Mouse (Mus musculus) testis, postnatal 10 days (tissue): ENCODE results near the gene 4931406C07Rik.
A peak's percentile ranks its signal among the peaks of the same experiment; 100 is the strongest.

Source experiments
- DNase-seq: peaks from one replicate; pipeline ENCODE4 v3.0.0; 2021; ENCODE audit warnings: low spot score

4931406C07Rik gene

DNA sequence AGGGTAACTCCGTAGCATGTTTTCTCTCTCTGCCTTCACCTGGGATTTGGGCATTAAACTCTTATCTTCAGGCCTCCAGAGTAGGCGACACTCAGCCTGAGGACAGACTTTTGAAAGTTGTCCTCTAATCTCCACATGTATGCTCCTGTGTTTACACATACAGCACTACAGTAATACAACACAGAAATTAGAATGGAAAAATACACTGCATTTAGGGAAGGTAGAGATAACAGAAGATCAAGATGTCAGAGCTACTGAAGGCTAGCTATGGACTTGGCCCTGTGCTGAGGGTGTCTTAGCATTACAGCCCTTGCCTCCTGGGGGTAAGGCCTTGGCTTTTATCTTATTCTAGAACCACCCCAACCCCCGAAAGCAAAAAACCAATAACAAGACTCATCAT is 17.8 kb downstream of the 4931406C07Rik start:
- DNase-seq: no peak

DNA sequence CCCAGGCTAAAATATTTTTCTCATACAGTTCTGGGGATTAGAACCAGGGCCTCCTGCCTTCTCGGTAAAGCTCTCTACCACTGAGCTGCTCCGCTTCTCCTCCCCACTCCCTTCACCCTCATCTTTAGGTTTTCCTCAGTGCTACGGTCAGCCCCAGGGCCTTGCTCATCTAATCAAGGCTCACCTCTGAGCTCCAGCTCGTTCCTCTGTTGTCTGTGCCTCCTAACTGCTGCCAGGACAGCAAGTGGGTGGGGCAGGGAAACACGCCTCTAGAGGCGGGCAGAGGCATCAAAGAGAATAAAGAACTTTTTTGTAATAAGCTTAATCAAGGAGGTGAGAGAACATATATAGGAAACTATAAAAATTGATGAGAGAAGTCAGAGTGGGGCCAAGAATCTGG is 18.4 kb downstream of the 4931406C07Rik start:
- DNase-seq: no peak

GRCm38 (mm10) chr9:15285443-15285842 is 20.8 kb downstream of the 4931406C07Rik start:
- no peak for DNase-seq

DNA sequence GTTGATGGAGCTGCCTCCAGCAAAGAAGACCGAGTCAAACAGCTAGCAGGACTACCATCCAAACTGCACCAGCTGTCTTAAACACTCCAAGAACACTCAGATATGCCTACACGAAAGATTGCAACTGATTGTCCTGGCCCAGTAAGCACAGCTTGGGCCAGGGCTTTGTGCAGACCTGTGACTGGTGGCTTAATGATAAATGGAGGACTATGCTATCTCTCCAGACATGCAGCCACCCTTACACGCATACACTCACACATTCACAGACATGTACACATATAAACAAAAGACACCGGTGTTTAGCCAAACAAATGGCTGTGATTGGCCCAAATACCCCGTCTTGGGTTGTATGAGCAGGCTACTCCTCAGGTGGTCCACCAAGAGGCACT is 25.8 kb downstream of the 4931406C07Rik start:
- no peak for DNase-seq

GRCm38 (mm10) chr9:15279649-15280490 is 26.4 kb downstream of the 4931406C07Rik start, which contains the start of gene Med17:
Gene Med17, minus strand, starts transcription at chr9:15279931.
- DNase-seq: peak; percentile 91

DNA sequence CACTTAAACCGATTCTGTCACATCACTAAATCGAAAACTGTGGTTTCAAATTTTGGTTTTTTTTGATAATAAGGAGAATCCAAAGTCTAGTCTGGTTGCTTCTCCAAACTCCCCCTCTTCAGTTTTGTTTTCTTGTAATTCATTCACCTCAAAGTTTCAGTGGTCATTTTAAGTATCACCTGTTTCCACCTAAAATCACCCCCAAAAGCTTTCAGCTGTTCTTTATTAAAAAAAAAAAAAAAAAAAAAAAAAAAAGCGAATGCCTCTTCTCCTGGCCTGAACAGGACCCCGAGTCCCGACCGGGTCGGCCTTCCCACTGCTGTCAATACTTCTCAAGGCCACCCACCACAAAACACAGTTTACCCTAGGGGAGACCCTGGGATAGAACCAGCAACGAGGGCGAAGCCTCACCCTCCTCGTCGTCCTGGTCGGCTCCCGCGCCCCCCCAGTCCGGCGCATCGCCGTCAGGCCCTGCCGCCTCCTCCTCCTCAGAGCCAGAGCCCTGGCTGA is 27.1 kb downstream of the 4931406C07Rik start:
- DNase-seq: no peak

GRCm38 (mm10) chr9:15278343-15278742 is 27.9 kb downstream of the 4931406C07Rik start:
- no peak for DNase-seq

- DNase-seq: no peak
Observed at GRCm38 (mm10) chr9:15276855-15277254, 29.4 kb downstream of the 4931406C07Rik start.

GRCm38 (mm10) chr9:15273981-15274380 is 32.3 kb downstream of the 4931406C07Rik start:
- DNase-seq: no peak

DNA sequence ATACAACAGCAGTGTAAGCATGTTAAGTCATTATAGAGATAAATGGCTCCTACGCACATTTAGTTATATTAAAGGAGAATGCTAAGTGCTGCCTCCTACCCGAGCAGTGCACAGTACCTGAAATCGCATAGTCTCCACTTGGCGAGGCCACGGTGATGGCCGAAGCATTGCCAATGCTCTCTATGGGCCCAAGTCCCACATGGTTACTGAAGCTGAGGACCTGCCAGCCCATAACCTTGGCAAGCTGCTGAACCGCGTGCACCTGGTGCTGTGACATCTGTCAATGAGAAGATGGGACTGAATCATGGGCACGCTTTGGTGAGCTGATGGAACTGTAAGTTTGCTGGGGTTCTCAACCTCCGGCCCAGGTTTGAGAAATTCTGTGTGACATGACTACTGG is 42.8 kb downstream of the 4931406C07Rik start:
- no peak for DNase-seq

GRCm38 (mm10) chr9:15261980-15262379 is 44.3 kb downstream of the 4931406C07Rik start:
- DNase-seq: no peak

GRCm38 (mm10) chr9:15256214-15256613 is 50.0 kb downstream of the 4931406C07Rik start:
- no peak for DNase-seq

DNA sequence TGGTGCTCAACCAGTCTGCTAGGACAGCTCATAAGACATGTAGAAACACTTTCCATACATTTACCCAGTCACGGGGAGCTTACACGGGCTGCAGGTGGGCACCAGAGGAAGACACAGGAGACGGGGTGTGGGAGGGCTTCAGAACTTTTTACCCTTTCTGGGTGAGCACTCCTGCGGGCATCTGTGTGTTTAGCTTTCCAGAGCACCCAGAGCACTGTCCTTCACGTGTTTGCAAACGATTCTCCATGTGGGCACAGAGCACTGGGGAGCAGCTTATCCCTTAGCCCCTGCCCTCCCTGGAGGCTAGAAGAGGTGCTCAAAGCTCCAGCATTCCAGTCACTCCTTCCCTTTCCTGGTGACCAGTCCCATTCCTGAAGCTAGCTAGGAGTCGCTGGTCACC is 51.7 kb downstream of the 4931406C07Rik start:
- DNase-seq: no peak

DNA sequence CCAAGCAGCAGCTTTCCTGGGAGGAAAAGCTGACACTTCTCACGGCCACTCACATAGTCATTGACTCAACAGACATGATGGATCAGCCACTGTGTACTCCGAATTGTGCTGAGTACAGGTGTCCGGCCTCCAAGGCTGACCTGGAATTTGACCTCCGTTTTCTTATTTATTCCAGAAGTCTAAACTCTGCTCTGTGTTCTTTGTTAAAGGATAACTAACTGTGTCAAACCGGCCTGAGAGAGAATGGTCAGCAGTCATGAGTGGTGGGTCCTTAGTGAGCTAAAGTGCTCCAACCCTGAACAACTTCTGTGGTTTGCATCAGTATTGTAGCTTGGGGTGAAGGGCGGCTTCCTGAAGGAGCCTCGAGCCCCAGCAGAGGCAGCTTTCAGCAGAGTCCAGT is 54.1 kb downstream of the 4931406C07Rik start:
- DNase-seq: no peak

GRCm38 (mm10) chr9:15250376-15250775 is 55.9 kb downstream of the 4931406C07Rik start:
- no peak for DNase-seq

DNA sequence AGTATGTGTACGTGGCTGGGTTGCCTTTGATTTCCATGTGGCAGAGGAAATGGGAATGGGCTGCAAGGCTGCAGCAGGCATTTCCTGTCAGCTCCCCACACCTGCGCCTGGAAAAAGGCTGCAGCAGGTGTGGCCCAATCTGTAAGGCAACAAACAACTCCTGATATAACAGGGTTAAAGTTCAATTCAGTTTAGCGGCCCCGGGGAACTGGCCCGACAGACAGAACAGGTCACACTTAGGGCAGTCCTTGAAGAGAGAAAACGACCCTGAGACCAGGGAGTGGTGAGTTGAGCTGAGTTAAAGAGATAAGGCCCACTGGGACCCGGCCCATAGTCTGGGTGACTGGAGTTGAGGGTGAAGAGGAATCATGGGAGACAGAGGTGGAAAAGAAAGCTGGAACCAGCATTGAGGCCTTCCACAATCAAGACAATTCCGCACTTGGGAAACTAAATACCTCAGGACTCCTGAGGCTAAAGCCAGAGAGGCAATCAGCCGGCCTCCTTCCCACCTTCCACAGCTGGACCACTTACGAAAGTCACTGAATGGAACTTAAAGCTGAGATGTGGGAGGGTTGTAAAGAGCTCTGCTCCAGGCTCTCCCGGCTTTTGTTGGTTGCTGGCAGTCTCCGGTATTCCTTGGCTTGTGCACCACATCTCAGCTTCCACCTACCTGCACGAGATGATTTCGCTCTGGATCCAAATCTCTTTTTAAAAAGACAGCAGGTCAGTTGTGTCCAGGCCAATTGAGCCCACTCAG is 60.8 kb downstream of the 4931406C07Rik start:
- DNase-seq: no peak

DNA sequence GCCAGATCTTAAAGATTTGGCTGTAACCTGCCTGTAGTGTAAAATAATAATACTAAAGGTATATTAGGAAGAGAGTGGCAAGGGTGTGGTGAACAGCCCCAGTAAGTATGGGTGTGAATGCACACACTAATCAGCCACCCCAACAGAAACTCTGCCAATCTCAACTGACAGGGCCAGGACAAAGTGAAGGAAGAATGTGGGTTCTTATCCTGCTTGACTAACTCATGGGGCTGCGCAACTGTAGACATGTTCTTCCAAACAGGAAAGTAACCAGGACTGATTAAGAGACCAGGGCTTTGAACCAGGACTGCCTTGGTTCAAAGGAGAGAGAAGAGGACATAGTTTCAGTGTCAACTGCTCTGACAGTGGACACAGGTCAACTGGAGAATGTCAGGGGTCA is 64.1 kb downstream of the 4931406C07Rik start:
- peak; percentile 12 for DNase-seq

DNA sequence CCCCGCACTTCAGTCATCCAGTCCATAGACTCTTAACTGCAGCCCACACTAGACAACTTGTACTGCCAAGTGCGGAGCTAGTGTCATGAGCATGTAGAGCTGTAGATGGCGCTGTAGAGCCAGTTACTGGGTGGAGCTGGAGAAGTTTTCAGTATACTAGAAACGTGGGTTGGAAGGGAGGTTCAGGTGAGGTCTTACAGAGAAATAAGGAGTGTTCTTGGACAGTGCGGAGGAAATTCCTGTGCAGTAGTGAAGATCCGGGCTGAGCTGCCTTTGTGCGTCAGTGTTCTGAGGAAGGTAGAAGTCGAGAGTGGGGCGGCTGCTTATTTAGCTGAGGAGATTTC is 64.7 kb downstream of the 4931406C07Rik start:
- DNase-seq: peak; percentile 85

DNA sequence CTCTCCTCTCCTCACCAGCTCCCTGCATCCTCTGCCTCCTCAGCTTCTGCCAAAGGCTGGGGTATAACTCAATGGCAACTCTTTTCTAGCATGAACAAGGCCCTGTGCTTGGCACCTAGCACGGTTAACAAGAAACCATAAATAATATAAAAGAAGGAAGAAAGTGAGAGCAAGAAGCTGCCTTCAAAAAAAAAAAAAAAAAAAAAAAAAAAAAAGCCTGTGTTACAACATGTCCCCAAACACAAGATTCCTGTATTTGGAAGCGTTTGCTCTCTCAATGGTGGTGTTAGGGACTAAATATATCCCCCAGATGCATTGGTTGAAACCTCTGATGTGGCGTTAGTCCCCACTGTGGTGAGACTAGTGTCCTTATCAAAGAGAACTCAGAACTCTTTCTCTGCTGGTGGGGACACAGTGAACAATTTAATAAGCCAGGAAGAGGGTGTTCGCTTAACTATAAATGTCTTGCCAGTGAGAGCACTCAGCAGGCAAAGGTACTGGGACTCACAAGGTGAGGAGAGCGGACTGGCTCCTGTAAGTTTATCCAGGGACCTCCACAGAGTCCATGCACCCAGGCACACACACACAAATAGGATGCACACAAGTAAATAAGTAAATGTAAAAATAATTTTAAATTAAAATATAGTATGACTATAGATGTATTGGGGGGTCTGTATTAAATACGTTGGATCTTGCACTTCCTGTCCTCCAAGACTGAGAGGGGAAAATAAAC is 65.2 kb downstream of the 4931406C07Rik start:
- DNase-seq: peak; percentile 19

DNA sequence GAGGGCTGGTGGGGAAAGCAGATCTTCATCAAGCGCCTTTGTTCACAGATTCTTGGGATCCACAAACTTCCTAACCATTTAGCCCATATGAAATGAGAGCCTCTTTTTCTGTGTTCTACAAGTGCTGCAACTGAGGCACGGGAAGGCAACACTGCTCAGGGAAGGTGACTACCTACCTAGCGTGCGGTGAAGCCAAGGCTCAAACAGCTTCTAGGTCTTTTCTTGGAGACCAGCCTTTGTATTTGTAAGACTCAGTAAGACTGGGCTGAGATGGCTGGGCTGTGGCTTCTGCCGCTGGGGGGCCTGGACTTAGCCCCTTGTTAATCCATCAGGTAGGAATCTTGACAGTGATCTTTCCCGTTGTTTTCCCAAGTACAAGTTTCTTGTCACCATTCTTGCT is 66.2 kb downstream of the 4931406C07Rik start:
- peak; percentile 19 for DNase-seq

- peak; percentile 62 for DNase-seq
Observed at GRCm38 (mm10) chr9:15239042-15239925, 67.0 kb downstream of the 4931406C07Rik start, which contains the start of gene Vstm5. Gene Vstm5, plus strand, starts transcription at chr9:15239045.
